Mouse (Mus musculus) cerebellum, postnatal 36 days (tissue): ENCODE data around the gene Cited2.
A peak's percentile ranks its signal among the peaks of the same experiment; 100 is the strongest.

ENCODE experiments used
- DNase-seq, 2 experiments: peaks; one replicate each; pipeline ENCODE4 v3.0.0; 2021 to 2022; ENCODE audit warnings: mixed read lengths in 2 of 2

Cited2 gene

GRCm38 (mm10) chr10:17723871-17724741 is 1.1 kb downstream of the Cited2 start:
- DNase-seq: peak; percentile 64

DNA sequence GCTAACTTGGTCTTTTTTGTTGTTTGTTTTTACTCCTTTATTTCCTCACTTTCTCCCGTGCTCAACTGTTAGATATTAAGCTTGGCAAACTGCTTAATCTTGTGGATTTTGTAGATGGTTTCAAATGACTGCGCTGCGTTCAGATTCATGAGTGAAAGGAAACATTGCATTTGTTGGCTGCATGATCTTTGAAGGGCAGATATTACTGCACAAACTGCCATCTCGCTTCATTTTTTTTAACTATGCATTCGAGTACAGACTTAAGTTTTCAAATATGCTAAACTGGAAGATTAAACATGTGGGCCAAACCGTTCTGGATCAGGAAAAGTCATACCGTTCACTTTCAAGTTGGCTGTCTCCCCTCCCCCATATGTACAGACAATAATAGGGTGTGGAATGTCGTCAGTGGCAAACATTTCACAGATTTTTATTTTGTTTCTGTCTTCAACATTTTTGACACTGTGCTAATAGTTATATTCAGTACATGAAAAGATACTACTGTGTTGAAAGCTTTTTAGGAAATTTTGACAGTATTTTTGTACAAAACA is 2.1 kb downstream of the Cited2 start:
- DNase-seq: peak in 1 of 2 experiments; percentile 25

DNA sequence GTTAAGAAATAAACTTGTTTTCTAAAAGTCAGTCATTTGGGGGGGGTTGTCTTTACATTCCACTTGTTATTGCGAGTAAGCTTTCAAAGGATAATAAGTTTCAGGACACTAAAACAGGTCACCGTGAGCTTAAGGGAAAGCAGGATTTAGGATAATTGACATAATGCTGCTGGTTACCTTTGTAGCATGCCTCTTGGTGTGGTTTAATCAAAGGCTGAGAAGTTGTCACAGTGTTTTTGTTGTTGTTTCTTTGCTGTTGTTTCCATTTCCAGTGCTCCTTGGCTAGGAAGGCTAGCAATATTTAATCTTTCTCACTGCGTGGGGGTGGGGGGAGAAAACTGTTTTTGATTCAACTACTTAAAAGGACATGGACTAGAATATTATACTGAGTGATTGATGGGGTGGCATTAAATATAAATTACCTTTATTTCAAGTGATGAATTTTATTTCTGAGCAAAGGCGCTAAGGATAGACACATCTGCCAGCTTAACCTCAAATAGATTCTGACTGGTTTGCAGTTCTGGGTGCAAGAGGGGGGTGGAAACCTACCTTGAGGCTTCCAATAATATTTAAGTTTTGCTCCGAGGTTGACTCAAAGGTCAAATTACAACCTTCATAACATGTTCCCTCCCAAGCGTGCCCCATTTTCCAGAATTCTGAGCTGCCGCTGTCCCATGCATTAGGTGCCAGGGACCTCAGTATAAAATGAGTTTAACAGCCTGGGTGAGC is 2.8 kb downstream of the Cited2 start:
- peak in 1 of 2 experiments; percentile 10 for DNase-seq

GRCm38 (mm10) chr10:17726373-17726720 is 3.3 kb downstream of the Cited2 start:
- peak; percentile 18 to 52 for DNase-seq

DNA sequence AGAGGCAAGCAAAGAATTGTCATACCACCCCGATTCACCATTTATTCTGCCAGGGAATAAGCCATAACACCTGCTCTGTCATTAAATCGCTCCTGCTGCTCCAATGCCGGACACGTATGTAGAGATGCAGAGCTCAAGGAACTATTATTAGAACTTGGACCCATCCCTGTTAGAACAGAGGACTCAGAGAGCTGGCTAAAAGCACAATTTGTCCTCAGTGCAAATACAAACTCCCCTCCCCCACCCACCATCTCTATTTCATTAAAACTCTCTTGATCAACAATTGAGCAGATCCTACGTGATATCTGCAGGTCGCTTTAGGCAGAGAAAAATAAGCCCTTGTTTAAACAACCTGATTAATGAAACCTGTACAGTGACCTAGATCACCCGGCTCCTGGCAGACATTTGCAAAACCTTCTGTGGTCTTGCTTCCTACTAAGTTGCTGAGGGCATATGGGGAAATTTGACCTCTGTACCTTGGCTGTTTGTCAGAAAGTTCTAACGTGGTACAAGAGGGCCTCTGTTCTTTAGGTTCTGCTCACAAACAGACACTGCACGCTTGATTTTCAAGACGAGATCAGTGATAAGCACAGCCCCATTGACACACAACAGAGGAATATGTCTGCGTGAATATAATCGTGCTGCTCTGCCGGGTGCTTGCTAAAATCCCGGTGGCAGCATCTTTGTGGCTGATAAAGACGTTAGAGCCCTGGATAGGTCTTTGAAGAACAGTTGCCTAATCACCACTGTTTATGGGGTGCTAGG is 4.3 kb downstream of the Cited2 start:
- peak; percentile 40 to 68 for DNase-seq

GRCm38 (mm10) chr10:17727926-17728279 is 4.9 kb downstream of the Cited2 start:
- no peak for DNase-seq

GRCm38 (mm10) chr10:17728711-17729110 is 5.7 kb downstream of the Cited2 start:
- no peak for DNase-seq

- DNase-seq: peak in 1 of 2 experiments; percentile 7
These were observed 6.5 kb downstream of the Cited2 start for GRCm38 (mm10) chr10:17729476-17729875.

DNA sequence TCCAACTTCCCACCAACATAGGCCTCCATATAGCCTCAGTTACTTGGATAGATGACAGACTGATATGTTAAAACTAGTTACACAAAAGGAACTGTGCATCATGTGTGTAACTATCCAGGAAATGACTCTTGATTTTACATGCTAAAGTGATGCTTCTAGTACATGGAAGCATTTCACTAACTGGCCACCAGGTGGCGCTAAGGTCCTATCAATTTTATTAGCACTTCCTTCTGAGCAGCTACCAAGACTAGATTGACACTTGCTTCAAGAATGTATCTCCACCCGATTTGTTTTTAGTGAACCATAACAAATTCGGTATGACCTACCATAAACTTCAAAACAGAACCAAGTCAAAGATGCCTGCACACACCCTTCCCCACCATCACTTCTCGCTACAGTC is 10.0 kb downstream of the Cited2 start:
- peak; percentile 77 to 87 for DNase-seq

- no peak for DNase-seq
These were observed 19.6 kb downstream of the Cited2 start for GRCm38 (mm10) chr10:17742581-17742980.

DNA sequence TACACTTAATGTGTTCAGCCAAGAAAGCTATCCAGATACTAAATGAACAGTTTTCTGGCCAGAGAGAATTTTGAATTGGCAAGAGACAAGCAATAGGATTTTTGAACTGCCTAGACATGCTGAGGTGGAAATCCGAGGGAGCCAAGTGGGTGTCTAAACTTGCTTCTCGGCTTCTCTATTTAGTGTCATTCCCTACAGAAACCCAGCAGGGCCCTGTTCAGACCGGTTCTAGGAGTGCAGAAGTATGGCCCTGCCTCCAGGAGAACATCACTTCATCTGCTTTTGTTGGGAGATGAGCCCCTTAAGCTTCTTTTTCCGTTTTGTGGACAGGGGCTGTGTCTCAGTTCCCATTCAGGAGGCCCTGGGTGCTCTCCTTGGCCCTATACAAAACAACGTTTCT is 29.5 kb downstream of the Cited2 start:
- no peak for DNase-seq

DNA sequence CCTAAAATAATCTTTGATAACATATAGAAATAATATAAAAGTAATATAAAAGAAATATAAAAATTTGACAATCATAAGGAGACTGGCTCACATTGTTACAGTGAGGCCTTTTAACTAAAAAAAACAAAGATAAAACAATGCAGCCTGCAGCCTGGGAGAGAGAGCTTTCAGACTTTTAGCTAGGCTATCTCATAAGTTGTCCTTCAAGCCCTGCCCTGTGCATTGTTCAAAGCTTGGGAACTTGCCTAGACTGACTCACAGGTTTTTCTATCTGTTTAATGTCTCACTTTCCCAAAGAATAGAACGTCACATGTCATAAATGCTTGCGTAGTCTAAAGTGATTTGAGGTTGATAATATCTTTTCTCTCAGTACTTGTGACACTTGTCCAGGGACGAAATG is 36.8 kb downstream of the Cited2 start:
- DNase-seq: no peak

GRCm38 (mm10) chr10:17760750-17761613 is 38.0 kb downstream of the Cited2 start:
- no peak for DNase-seq

DNA sequence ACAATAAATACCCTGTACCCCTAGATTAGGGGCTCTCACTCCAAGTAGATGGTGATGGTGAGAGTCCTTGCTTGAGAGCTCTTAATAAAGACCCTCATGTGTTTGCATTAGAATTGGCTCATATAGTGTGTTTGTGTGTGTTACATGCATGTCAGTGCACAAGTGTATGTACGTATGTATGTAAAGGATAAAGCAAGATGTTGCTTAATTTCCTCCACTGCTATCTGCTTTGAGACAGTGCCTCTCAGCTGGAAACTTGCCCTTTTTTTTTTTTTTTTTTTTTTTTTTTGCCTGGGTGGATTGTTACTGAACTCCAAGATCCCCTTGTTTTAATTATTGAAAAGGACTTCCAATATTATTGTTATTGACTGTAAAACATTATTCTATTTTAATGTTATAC is 38.6 kb downstream of the Cited2 start:
- DNase-seq: no peak

GRCm38 (mm10) chr10:17762946-17763345 is 39.9 kb downstream of the Cited2 start:
- DNase-seq: no peak

- no peak for DNase-seq
These were observed 46.8 kb downstream of the Cited2 start for GRCm38 (mm10) chr10:17769856-17770255.

DNA sequence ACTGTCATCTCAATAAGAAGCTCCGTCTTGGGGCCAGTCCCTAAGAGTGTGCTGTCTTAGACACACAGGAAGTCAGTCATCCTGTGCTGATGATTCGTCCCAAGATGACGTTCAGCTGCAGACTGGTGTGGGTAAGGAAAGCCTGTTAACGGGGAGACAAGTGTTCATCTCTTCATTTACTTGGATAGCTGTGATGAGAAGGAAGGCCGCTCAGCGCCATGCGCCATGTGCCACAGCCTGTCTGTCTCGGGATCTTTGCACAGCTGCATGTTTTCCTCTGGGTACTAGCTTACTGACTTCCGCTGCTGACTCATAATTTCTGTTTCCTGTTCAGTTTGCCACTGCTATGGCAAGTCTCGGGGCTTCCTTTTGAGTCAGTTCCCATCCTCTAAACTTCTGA is 49.3 kb downstream of the Cited2 start:
- DNase-seq: no peak

DNA sequence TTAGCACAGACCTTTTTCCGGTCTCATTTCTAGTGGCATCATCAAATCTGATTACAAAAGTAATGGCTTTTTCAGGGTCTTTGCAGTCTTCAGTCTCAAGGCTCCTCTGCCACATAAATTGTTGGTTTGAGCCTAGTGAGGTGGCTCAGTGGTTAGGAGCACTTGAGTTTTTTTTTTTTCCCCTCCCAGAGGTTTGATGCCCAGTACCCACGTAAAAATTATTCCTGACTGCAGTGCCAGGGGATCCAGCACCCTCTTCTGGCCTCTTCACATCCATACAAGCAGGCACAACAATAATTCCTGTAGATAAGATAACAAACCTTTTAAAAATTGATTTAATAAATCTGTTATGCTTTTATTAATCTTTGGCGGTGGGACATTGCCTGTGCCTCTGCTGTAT is 51.3 kb downstream of the Cited2 start:
- DNase-seq: no peak

DNA sequence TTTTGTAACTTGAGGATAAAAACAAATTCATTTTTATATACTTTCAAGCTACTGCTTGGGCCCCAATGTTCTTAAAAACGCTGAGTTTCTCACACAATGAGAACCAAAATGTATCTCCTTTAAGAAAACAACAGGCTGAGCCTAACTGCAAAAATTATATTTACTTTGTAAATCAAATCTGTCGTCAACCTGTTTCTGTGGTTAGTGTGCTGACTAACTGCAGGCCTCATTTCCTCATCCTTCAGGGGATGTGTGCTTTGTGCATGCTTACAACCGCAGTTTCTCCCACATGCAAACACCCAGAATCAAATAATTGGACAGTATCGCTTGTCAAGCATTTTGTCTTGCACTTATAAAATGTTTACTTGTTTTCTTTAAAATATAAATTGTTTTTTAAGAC is 52.1 kb downstream of the Cited2 start:
- no peak for DNase-seq
